Mouse (Mus musculus) 3T3-L1 (cell line): ENCODE data around the gene Izumo1.

Experiments
- DNase-seq: peaks from one replicate; pipeline ENCODE4 v3.0.0-alpha.2; 2015; ENCODE audit warnings: low read depth, low spot score

Izumo1 gene

GRCm38 (mm10) chr7:45618316-45618715 is 3.3 kb upstream of the Izumo1 start:
- DNase-seq = no peak

GRCm38 (mm10) chr7:45619592-45619991 is 2.0 kb upstream of the Izumo1 start:
- DNase-seq = no peak

- no peak for DNase-seq
Observed at GRCm38 (mm10) chr7:45623507-45623906, 1.9 kb downstream of the Izumo1 start.

GRCm38 (mm10) chr7:45624718-45625117 is 3.1 kb downstream of the Izumo1 start:
- DNase-seq = no peak

- no peak for DNase-seq
Observed at GRCm38 (mm10) chr7:45625481-45625880, 3.9 kb downstream of the Izumo1 start.

GRCm38 (mm10) chr7:45626571-45627076 is 5.0 kb downstream of the Izumo1 start:
- no peak for DNase-seq

GRCm38 (mm10) chr7:45627261-45627660 is 5.7 kb downstream of the Izumo1 start, which contains the start of gene Rasip1:
Gene Rasip1 (plus strand): TSS chr7:45627488.
- no peak for DNase-seq

- no peak for DNase-seq
Observed at GRCm38 (mm10) chr7:45628364-45629294, 7.0 kb downstream of the Izumo1 start.

GRCm38 (mm10) chr7:45630064-45630907 is 8.7 kb downstream of the Izumo1 start:
- no peak for DNase-seq

- no peak for DNase-seq
Observed at GRCm38 (mm10) chr7:45632499-45632898, 10.9 kb downstream of the Izumo1 start.

GRCm38 (mm10) chr7:45634946-45635681 is 13.5 kb downstream of the Izumo1 start:
- DNase-seq = no peak

- no peak for DNase-seq
Observed at GRCm38 (mm10) chr7:45635711-45636688, 14.4 kb downstream of the Izumo1 start.

- no peak for DNase-seq
Observed at GRCm38 (mm10) chr7:45637710-45638109, 16.1 kb downstream of the Izumo1 start.

- DNase-seq = peak; percentile 83
Observed at GRCm38 (mm10) chr7:45638623-45639401, 17.2 kb downstream of the Izumo1 start.

GRCm38 (mm10) chr7:45639561-45640027 is 18.0 kb downstream of the Izumo1 start, which contains the start of gene Mamstr:
Gene Mamstr (plus strand): TSS chr7:45639977.
- DNase-seq = no peak

GRCm38 (mm10) chr7:45640191-45640957 is 18.8 kb downstream of the Izumo1 start:
- DNase-seq = no peak

- no peak for DNase-seq
Observed at GRCm38 (mm10) chr7:45641391-45642040, 19.9 kb downstream of the Izumo1 start.

- DNase-seq = no peak
Observed at GRCm38 (mm10) chr7:45642083-45642482, 20.5 kb downstream of the Izumo1 start.
